Mouse (Mus musculus): Measurements from ENCODE around the gene C2cd2l. TPM values are rescaled to one million over a fixed set of nuclear protein-coding genes. Genes with fewer than 3 reads are reported as not detected.
A peak's percentile ranks its signal among the peaks of the same experiment; 100 is the strongest.
"Not testable (repeated sequence)": the region's sequence is repeated elsewhere in the genome, so short reads cannot be mapped to it uniquely, and the experiment has no call there.

C2cd2l gene
- total RNA-seq (2015) = 3.9 and 13.2 TPM in 2 replicates
- total RNA-seq (2017) = 2.4 and 5.3 TPM in 2 replicates

- peak; percentile 94 for ATAC-seq (replicated peaks; ENCODE audit: poor library complexity)
Measured at GRCm38 (mm10) chr9:44319887-44320798, at the start of gene C2cd2l. TSS of gene C2cd2l (minus strand) at chr9:44320285.

- ATAC-seq (replicated peaks; ENCODE audit: poor library complexity) = peak; percentile 63
Measured at GRCm38 (mm10) chr9:44364480-44364879, 44.4 kb upstream of the C2cd2l start.

- ATAC-seq (replicated peaks; ENCODE audit: poor library complexity) = not testable (repeated sequence)
Measured at GRCm38 (mm10) chr9:44361931-44362330, 41.8 kb upstream of the C2cd2l start.

GRCm38 (mm10) chr9:44361190-44361917 is 41.3 kb upstream of the C2cd2l start, which contains the start of gene Vps11:
TSS of gene Vps11 (minus strand) at chr9:44361670.
- peak; percentile 94 for ATAC-seq (replicated peaks; ENCODE audit: poor library complexity)

GRCm38 (mm10) chr9:44357207-44357606 is 37.1 kb upstream of the C2cd2l start:
- ATAC-seq (replicated peaks; ENCODE audit: poor library complexity) = peak; percentile 70

- ATAC-seq (replicated peaks; ENCODE audit: poor library complexity) = no peak
Measured at GRCm38 (mm10) chr9:44353142-44353541, 33.1 kb upstream of the C2cd2l start.

GRCm38 (mm10) chr9:44352337-44352736 is 32.3 kb upstream of the C2cd2l start:
- no peak for ATAC-seq (replicated peaks; ENCODE audit: poor library complexity)

GRCm38 (mm10) chr9:44351396-44351795 is 31.3 kb upstream of the C2cd2l start:
- no peak for ATAC-seq (replicated peaks; ENCODE audit: poor library complexity)

GRCm38 (mm10) chr9:44348546-44348945 is 28.5 kb upstream of the C2cd2l start:
- peak; percentile 26; the same call in 1 of the 2 replicates for ATAC-seq (replicated peaks; ENCODE audit: poor library complexity)

- no peak for ATAC-seq (replicated peaks; ENCODE audit: poor library complexity)
Measured at GRCm38 (mm10) chr9:44347621-44348020, 27.5 kb upstream of the C2cd2l start.

- ATAC-seq (replicated peaks; ENCODE audit: poor library complexity) = no peak
Measured at GRCm38 (mm10) chr9:44347166-44347565, 27.1 kb upstream of the C2cd2l start.

- ATAC-seq (replicated peaks; ENCODE audit: poor library complexity) = no peak
Measured at GRCm38 (mm10) chr9:44345570-44346433, 25.7 kb upstream of the C2cd2l start.

- ATAC-seq (replicated peaks; ENCODE audit: poor library complexity) = peak; percentile 79
Measured at GRCm38 (mm10) chr9:44343781-44344421, 23.8 kb upstream of the C2cd2l start, which contains the start of gene Hmbs. TSS of gene Hmbs (minus strand) at chr9:44344228.

- ATAC-seq (replicated peaks; ENCODE audit: poor library complexity) = peak; percentile 67
Measured at GRCm38 (mm10) chr9:44343290-44343689, 23.2 kb upstream of the C2cd2l start.

- ATAC-seq (replicated peaks; ENCODE audit: poor library complexity) = no peak
Measured at GRCm38 (mm10) chr9:44342605-44343004, 22.5 kb upstream of the C2cd2l start.

- peak; percentile 61 for ATAC-seq (replicated peaks; ENCODE audit: poor library complexity)
Measured at GRCm38 (mm10) chr9:44342173-44342572, 22.1 kb upstream of the C2cd2l start.

- no peak for ATAC-seq (replicated peaks; ENCODE audit: poor library complexity)
Measured at GRCm38 (mm10) chr9:44341487-44341886, 21.4 kb upstream of the C2cd2l start.

- ATAC-seq (replicated peaks; ENCODE audit: poor library complexity) = no peak
Measured at GRCm38 (mm10) chr9:44338574-44338973, 18.5 kb upstream of the C2cd2l start.

GRCm38 (mm10) chr9:44337436-44338169 is 17.5 kb upstream of the C2cd2l start:
- ATAC-seq (replicated peaks; ENCODE audit: poor library complexity) = no peak
